Comparison of ENCODE assay signal across 19 mouse cellular contexts in genomic region chr11:71729287-71729686, GRCm38 (mm10). TPM values are rescaled to one million over a fixed set of nuclear protein-coding genes. Genes with fewer than 3 reads are reported as not detected.
"Had no signal": no experiment of that assay in that cellular context is flagged by ENCODE, and none has a peak within 500 bp of the region (broad histone marks: within the 10 kb centered on the region; RNA-seq: fewer than 3 reads in every experiment).

No protein-coding gene starts in this region.

- ATAC-seq: intestine, postnatal 0 days had no signal

- H3K27me3 ChIP-seq: limb, embryonic 13.5 days; liver, embryonic 13.5 days; neural tube, embryonic 12.5 days; neural tube, embryonic 15.5 days had no signal

- H3K9ac ChIP-seq: limb, embryonic 13.5 days; liver, embryonic 13.5 days; neural tube, embryonic 12.5 days; neural tube, embryonic 15.5 days had no signal

- H3K4me1 ChIP-seq: limb, embryonic 13.5 days; liver, embryonic 13.5 days had no signal

- H3K4me2 ChIP-seq: limb, embryonic 13.5 days; liver, embryonic 13.5 days; neural tube, embryonic 12.5 days; neural tube, embryonic 15.5 days had no signal

- H3K4me3 ChIP-seq: layer of hippocampus, adult 2 months; limb, embryonic 10.5 days; limb, embryonic 13.5 days; liver, embryonic 13.5 days; neural tube, embryonic 12.5 days; neural tube, embryonic 15.5 days had no signal

- H3K9me3 ChIP-seq: limb, embryonic 10.5 days; limb, embryonic 13.5 days; liver, embryonic 13.5 days; neural tube, embryonic 12.5 days; neural tube, embryonic 15.5 days had no signal

- H3K27ac ChIP-seq: kidney, postnatal 0 days; layer of hippocampus, adult 2 months; limb, embryonic 10.5 days; limb, embryonic 13.5 days; liver, embryonic 13.5 days; neural tube, embryonic 12.5 days; neural tube, embryonic 15.5 days had no signal

- H3K36me3 ChIP-seq: limb, embryonic 10.5 days; limb, embryonic 13.5 days; liver, embryonic 13.5 days; neural tube, embryonic 12.5 days; neural tube, embryonic 15.5 days had no signal

- DNase-seq: kidney, adult 2 months; kidney, postnatal 25 days; layer of hippocampus, adult 9-11 months; liver; liver, embryonic 13.5 days; lung, adult 2 months; lung, postnatal 14 days; lung, postnatal 4 days; thymus, adult 18-20 months; thymus, postnatal 36 days had no signal

RNA-seq across cellular contexts. Expression of gene Wscd1, which starts 20.4 kb away (rescaled TPM):
- total RNA-seq: megakaryocyte progenitor cell, adult 5-6 weeks; megakaryocyte-erythroid progenitor cell, adult 5-6 weeks had no signal
